In genomic region chr1:20685393-20685792, GRCm38 (mm10) we compare ENCODE assay signal across 37 mouse cellular contexts. TPM values are rescaled to one million over a fixed set of nuclear protein-coding genes. Genes with fewer than 3 reads are reported as not detected.
"Had no signal": no experiment of that assay in that cellular context is flagged by ENCODE, and none has a peak within 500 bp of the region (broad histone marks: within the 10 kb centered on the region; RNA-seq: fewer than 3 reads in every experiment).

No protein-coding gene starts in this region.

- H3K27ac ChIP-seq: heart, embryonic 13.5 days; heart, embryonic 15.5 days; hindbrain, embryonic 13.5 days; hindbrain, embryonic 15.5 days; hindbrain, postnatal 0 days; kidney, embryonic 15.5 days; kidney, postnatal 0 days; left cerebral cortex, adult 2 months; liver, embryonic 13.5 days had no signal

- H3K27me3 ChIP-seq: heart, embryonic 13.5 days; heart, embryonic 15.5 days; hindbrain, embryonic 13.5 days; hindbrain, embryonic 15.5 days; kidney, embryonic 15.5 days; liver, embryonic 13.5 days had no signal

- H3K9me3 ChIP-seq: heart, embryonic 13.5 days; heart, embryonic 15.5 days; hindbrain, embryonic 13.5 days; hindbrain, embryonic 15.5 days; kidney, embryonic 15.5 days; liver, embryonic 13.5 days had no signal

- H3K9ac ChIP-seq: heart, embryonic 13.5 days; heart, embryonic 15.5 days; hindbrain, embryonic 13.5 days; hindbrain, embryonic 15.5 days; kidney, embryonic 15.5 days; liver, embryonic 13.5 days had no signal

- H3K4me1 ChIP-seq: heart, embryonic 13.5 days; heart, embryonic 15.5 days; hindbrain, embryonic 13.5 days; hindbrain, embryonic 15.5 days; kidney, embryonic 15.5 days; liver, embryonic 13.5 days had no signal

- H3K4me3 ChIP-seq: heart, embryonic 13.5 days; heart, embryonic 15.5 days; hindbrain, embryonic 13.5 days; hindbrain, embryonic 15.5 days; kidney, embryonic 15.5 days; left cerebral cortex, adult 2 months; liver, embryonic 13.5 days had no signal

- DNase-seq: gastrocnemius, postnatal 14 days; gastrocnemius, postnatal 36 days; heart, postnatal 14 days; heart, postnatal 36 days; kidney, adult 11 months; kidney, adult 2 months; kidney, adult 9 months; kidney, postnatal 14 days; kidney, postnatal 36 days; layer of hippocampus, adult 9-11 months; liver; liver, embryonic 13.5 days had no signal

- H3K4me2 ChIP-seq: heart, embryonic 11.5 days; heart, embryonic 13.5 days; heart, embryonic 15.5 days; hindbrain, embryonic 13.5 days; hindbrain, embryonic 15.5 days; kidney, embryonic 15.5 days; liver, embryonic 11.5 days; liver, embryonic 13.5 days had no signal

- ATAC-seq: hindbrain, postnatal 0 days; intestine, embryonic 16.5 days had no signal

- H3K36me3 ChIP-seq: heart, embryonic 13.5 days; heart, embryonic 15.5 days; hindbrain, embryonic 13.5 days; hindbrain, embryonic 15.5 days; kidney, embryonic 15.5 days; liver, embryonic 13.5 days had no signal

RNA-seq across cellular contexts. Expression of gene Il17a, which starts 45.3 kb away (rescaled TPM):
- total RNA-seq: gastrocnemius, adult 18-20 months; gastrocnemius, adult 8-10 months; gastrocnemius, postnatal 14 days; gastrocnemius, postnatal 36 days; heart, adult 8-10 months; heart, postnatal 14 days; heart, postnatal 36 days; hematopoietic stem cell, adult 5-6 weeks; hindbrain, postnatal 0 days; layer of hippocampus, adult 18-20 months; layer of hippocampus, adult 8-10 months; layer of hippocampus, postnatal 25 days; left cerebral cortex, adult 2 months; left cerebral cortex, postnatal 14 days; left cerebral cortex, postnatal 36 days had no signal
- polyA plus RNA-seq: gonadal fat pad, adult 2 months; heart, embryonic 11.5 days; heart, embryonic 13.5 days; heart, embryonic 15.5 days; heart, postnatal 0 days; hindbrain, embryonic 11.5 days; hindbrain, embryonic 13.5 days; hindbrain, embryonic 15.5 days; hindbrain, postnatal 0 days; intestine, embryonic 14.5 days; intestine, embryonic 16.5 days; kidney, adult 2 months; kidney, embryonic 15.5 days; kidney, postnatal 0 days; limb, embryonic 11.5 days; liver, embryonic 11.5 days; liver, embryonic 13.5 days had no signal
